Mouse (Mus musculus) telencephalon, adult 2 months (tissue): Measurements from ENCODE around the gene Ptpn6.
A peak's percentile ranks its signal among the peaks of the same experiment; 100 is the strongest.

Experiments used
- DNase-seq: peaks from one replicate; pipeline ENCODE4 v3.0.0-alpha.2; 2011; ENCODE audit warnings: low read depth, low spot score

Gene Ptpn6

GRCm38 (mm10) chr6:124729850-124730705, 8.4 kb downstream of the Ptpn6 start:
- no peak for DNase-seq

GRCm38 (mm10) chr6:124728621-124729020, 9.9 kb downstream of the Ptpn6 start:
- DNase-seq: no peak

- no peak for DNase-seq
Observed at GRCm38 (mm10) chr6:124724472-124724871, 14.0 kb downstream of the Ptpn6 start.

GRCm38 (mm10) chr6:124723541-124723940, 15.0 kb downstream of the Ptpn6 start:
- DNase-seq: no peak

- no peak for DNase-seq
Observed at GRCm38 (mm10) chr6:124722876-124723473, 15.5 kb downstream of the Ptpn6 start.

GRCm38 (mm10) chr6:124720904-124721303, 17.6 kb downstream of the Ptpn6 start:
- DNase-seq: no peak

GRCm38 (mm10) chr6:124719354-124719978, 19.0 kb downstream of the Ptpn6 start:
- DNase-seq: no peak

GRCm38 (mm10) chr6:124718703-124719102, 19.8 kb downstream of the Ptpn6 start:
- DNase-seq: no peak

GRCm38 (mm10) chr6:124717968-124718367, 20.5 kb downstream of the Ptpn6 start:
- DNase-seq: no peak

GRCm38 (mm10) chr6:124716864-124717490, 21.5 kb downstream of the Ptpn6 start:
- no peak for DNase-seq

GRCm38 (mm10) chr6:124712918-124713317, 25.6 kb downstream of the Ptpn6 start:
- no peak for DNase-seq

- peak; percentile 98 for DNase-seq
Observed at GRCm38 (mm10) chr6:124711824-124712782, 26.4 kb downstream of the Ptpn6 start, which contains the start of the genes Emg1 and Phb2. Emg1 (minus strand) TSS chr6:124712178. Phb2 (plus strand) TSS chr6:124712336.

GRCm38 (mm10) chr6:124708289-124708889, 30.1 kb downstream of the Ptpn6 start:
- DNase-seq: no peak

- DNase-seq: no peak
Observed at GRCm38 (mm10) chr6:124706061-124706627, 32.4 kb downstream of the Ptpn6 start.

- no peak for DNase-seq
Observed at GRCm38 (mm10) chr6:124704417-124704816, 34.1 kb downstream of the Ptpn6 start.

GRCm38 (mm10) chr6:124703789-124704188, 34.7 kb downstream of the Ptpn6 start:
- DNase-seq: no peak

GRCm38 (mm10) chr6:124702784-124703103, 35.8 kb downstream of the Ptpn6 start:
- DNase-seq: no peak

GRCm38 (mm10) chr6:124702102-124702783, 36.3 kb downstream of the Ptpn6 start:
- DNase-seq: no peak

- DNase-seq: no peak
Observed at GRCm38 (mm10) chr6:124701338-124701737, 37.2 kb downstream of the Ptpn6 start.
